Mouse (Mus musculus): Measurements from ENCODE around the gene Mpp4. TPM values are rescaled to one million over a fixed set of nuclear protein-coding genes. Genes with fewer than 3 reads are reported as not detected.

Mpp4 gene
- polyA plus RNA-seq (2012; fragmentation: generic; extraction: Trizol), result under 1 TPM; 0.21 to 0.52 TPM

DNA sequence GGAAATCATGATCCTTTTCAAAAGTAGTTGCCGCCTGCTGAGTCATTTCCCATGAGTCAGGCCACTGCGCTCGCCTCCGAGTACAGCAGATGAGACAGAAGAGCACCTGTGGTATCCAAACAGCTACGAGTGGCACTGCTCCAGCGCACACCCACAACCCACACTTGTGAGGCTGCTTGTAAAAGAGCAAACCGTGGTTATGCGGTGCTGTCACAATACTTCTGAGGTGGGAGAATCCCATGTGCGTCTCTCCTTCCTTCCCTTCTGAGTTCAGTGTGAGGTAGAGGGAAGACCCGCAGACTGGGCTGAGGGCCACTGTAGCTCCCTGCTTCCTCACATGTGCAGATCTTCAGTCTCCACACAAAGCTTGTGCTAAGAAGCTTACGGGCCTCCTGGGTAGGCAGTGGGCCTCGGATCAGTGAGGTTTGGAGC lies at the start of gene Mpp4:
Gene Mpp4, minus strand, starts transcription at position 360 of the 432 bp plus-strand sequence.

DNA sequence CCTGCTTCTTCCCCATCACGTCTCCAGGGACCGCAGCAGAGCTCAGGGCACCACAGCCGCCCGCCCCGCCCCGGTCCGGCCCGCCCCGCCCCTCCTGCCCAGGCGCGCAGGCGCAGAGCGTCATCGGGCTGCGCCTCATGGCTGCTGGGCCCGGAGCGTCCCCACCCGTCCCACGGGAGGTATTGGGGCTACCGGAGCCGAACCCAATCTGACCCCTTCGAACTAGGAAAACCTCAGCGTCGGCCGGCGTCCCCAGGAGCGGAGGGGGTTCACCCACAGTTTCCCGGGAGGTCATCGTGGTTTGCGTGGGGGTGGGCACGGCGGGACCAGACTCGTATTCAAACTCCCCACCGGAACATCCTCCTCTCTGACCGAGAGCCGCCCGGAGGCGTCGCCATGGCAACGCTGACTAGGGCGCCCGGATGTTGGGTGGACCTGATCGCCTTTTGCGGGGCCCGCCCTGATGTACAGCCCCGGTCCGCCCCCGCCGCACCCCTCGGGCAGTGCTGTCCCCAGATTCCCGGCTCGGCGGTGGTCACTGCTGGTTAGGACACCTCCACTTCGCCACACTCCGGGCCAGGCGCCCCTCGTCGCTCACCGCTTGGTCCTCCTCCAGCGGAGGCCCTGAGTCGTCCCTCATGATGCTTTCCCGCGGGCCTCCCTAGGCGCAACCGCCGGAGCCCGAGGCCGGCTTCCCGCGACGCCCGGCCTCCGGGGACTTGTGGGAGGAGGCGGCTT lies 43.3 kb downstream of the Mpp4 start, which contains the start of gene Tmem237:
Gene Tmem237, minus strand, starts transcription at position 689 of the 738 bp plus-strand sequence.

DNA sequence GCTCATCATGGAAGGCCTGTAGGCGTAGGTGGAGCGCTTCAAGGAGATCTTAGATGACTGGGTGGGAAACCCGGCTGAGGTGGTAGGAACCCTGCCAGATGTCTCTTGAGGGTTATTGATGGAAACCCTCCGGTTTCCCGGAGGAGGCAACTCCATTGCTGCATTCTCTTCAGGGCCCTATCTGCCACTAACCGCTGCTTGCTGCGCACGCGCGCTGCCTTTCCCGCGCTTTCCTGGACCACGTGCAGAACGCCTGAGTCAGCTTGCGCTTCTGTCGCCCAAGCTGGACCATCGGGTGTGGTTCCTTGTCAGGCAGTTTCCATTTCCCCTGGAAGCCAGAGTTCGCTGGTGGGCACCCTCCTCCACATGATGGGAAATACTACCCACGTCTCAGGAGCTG lies 68.5 kb downstream of the Mpp4 start, which contains the start of gene C2cd6:
Gene C2cd6, minus strand, starts transcription at position 196 of the 400 bp plus-strand sequence.

Other genes with a start within 250 kb of the Mpp4 start
- gene Trak2, start 190.0 kb downstream of the Mpp4 start, polyA plus RNA-seq (2012; fragmentation: generic; extraction: Trizol), result 1 to 10 TPM in 1 of 2 experiments, under 1 TPM in 1; 0.67 to 7.7 TPM
- gene Stradb, start 189.9 kb downstream of the Mpp4 start, polyA plus RNA-seq (2012; fragmentation: generic; extraction: Trizol), result 1 to 10 TPM; 2.8 to 6.7 TPM
- not detected for gene C2cd6, start 68.5 kb downstream of the Mpp4 start, polyA plus RNA-seq (2012; fragmentation: generic; extraction: Trizol)
- gene Tmem237, start 43.0 kb downstream of the Mpp4 start, polyA plus RNA-seq (2012; fragmentation: generic; extraction: Trizol), result 10 to 100 TPM in 1 of 2 experiments, 1 to 10 TPM in 1; 4.5 to 20.8 TPM
- gene Als2, start 73.8 kb upstream of the Mpp4 start, polyA plus RNA-seq (2012; fragmentation: generic; extraction: Trizol), result 1 to 10 TPM; 1.0 to 3.9 TPM
- under 1 TPM in 1 of 2 experiments, not detected in 1; 0.21 TPM for gene Cdk15, start 93.5 kb upstream of the Mpp4 start, polyA plus RNA-seq (2012; fragmentation: generic; extraction: Trizol)